Mouse (Mus musculus) heart, embryonic 15.5 days (tissue): ENCODE data around the gene Ccdc77. TPM values are rescaled to one million over a fixed set of nuclear protein-coding genes. Genes with fewer than 3 reads are reported as not detected.
"Not testable (repeated sequence)": the region's sequence is repeated elsewhere in the genome, so short reads cannot be mapped to it uniquely, and the experiment has no call there.

Experiments
- ATAC-seq: fragments of 200-750 bp; cut with Nextera tagmentation; replicated peaks from 2 replicates; pipeline ENCODE4 v1.8.0; 2017; ENCODE audit warnings: low read depth, moderate TSS enrichment; ENCODE audit not compliant: insufficient number of reproducible peaks, insufficient read depth, low FRiP score
- H3K27ac ChIP-seq: fragments of 300-500 bp; sonication (generic); 2 replicates; pipeline ENCODE4 v1.5.1; 2015; ENCODE audit warnings: mild to moderate bottlenecking, inconsistent platforms
- H3K27me3 ChIP-seq: fragments of 300-500 bp; sonication (generic); 2 replicates; pipeline ENCODE4 v1.6.1; 2015; ENCODE audit warnings: inconsistent platforms
- H3K36me3 ChIP-seq: fragments of 300-500 bp; sonication (generic); 2 replicates; pipeline ENCODE4 v1.6.1; 2015; ENCODE audit warnings: mild to moderate bottlenecking, inconsistent platforms
- H3K4me1 ChIP-seq: fragments of 300-500 bp; sonication (generic); replicated peaks from 2 replicates; pipeline ENCODE4 v1.6.1; 2015; ENCODE audit warnings: inconsistent platforms
- H3K4me2 ChIP-seq: fragments of 300-500 bp; sonication (generic); 2 replicates; pipeline ENCODE4 v1.6.1; 2015; ENCODE audit warnings: inconsistent platforms, mild to moderate bottlenecking, moderate library complexity
- H3K4me3 ChIP-seq: fragments of 300-500 bp; sonication (generic); 2 replicates; pipeline ENCODE4 v1.5.1; 2015; ENCODE audit warnings: mild to moderate bottlenecking, inconsistent platforms
- H3K9ac ChIP-seq: fragments of 300-500 bp; sonication (generic); 2 replicates; pipeline ENCODE4 v1.6.1; 2015; ENCODE audit warnings: mild to moderate bottlenecking, inconsistent platforms
- H3K9me3 ChIP-seq: fragments of 300-500 bp; sonication (generic); replicated peaks from 2 replicates; pipeline ENCODE4 v1.6.1; 2016; ENCODE audit warnings: inconsistent platforms
- WGBS: fragments of 180-500 bp; shearing (Covaris S2); methylation state at CpG from one replicate; pipeline ENCODE4 v1.1.7; 2015; ENCODE audit warnings: mixed read lengths; 5-methylcytosine and 5-hydroxymethylcytosine counted together
- polyA plus RNA-seq: library from polyadenylated mRNA; unstranded; fragments of >200 nt; fragmentation: Nextera tagmentation; extraction: Ambion mirVana; gene quantifications from 2 replicates; pipeline ENCODE4 v1.2.1, GENCODE M21; 2015

Gene Ccdc77
- polyA plus RNA-seq, 1 experiment from 2014 or later: 17.3 TPM

DNA sequence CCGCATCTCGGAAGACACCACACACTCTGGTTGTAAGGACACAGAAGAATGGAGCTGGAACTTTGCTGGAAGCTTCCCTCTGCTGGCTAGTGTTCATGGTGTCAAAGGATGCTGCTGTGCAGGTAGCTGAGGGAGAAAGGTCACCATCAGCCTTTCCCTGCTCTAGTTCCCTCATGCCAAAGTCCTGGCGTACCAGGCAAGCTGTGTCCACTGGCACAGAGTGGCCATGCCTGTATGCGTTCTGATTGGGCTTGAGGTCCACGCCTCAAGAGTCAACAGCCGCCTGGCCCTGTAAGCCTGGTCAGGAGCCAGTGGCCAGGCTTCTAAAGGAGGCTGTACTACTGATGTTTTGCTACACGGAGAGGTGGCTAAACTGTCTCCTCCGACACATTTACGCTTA lies 54.8 kb downstream of the Ccdc77 start:
- H3K36me3 ChIP-seq: no peaks in the 10 kb centered on the region
- H3K4me3 ChIP-seq: no peak overlapping the region
- no peak overlapping the region for H3K9ac ChIP-seq
- H3K4me1 ChIP-seq: peaks cover 18% of the 10 kb centered on the region
- H3K9me3 ChIP-seq: no peaks in the 10 kb centered on the region
- peak overlapping the region; percentile 40 for H3K4me2 ChIP-seq
- no peaks in the 10 kb centered on the region for H3K27me3 ChIP-seq
- WGBS: 45% methylated on average over 9 of the region's 9 CpGs
- peak overlapping the region; percentile 25; the same call in 1 of the 2 replicates for H3K27ac ChIP-seq
- no peak for ATAC-seq

DNA sequence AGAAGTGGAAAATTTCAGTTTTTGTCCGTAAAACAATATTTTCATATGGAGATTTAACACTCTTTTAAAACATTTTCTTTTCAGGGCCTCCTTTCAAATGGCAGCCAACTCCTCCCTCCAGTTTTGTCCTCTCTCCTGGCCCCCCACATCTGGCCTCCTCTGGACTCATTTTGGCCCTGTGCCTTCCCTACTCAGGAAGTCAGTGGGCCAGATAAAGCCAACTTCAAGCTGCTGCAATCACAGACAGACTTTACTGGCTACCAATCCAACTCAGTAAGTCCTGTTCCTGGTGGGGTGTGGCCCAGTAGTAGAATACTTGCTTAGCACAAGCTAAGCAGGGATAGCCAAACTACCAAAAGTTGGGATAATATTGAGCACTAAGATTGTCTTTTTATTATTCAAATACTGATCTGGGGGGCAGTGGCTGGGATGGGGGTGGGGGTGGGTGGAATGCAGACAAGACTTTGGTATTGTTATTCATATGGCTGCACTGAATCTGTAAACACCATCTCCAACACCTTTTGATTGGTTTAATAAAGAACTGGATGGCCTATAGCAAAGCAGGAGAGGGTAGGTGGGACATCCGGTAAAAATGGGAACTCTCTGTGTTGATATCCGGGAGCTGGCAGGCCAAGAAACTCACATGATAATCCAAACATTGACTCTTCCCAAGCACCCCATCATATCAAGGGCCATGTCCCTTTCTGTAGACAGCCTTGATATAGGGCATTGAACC lies 57.1 kb downstream of the Ccdc77 start:
- 0 out of 2 replicates have a peak, but pooled peaks cover 1% of the 10 kb centered on the region for H3K27me3 ChIP-seq
- 68% methylated on average over 3 of the region's 3 CpGs for WGBS
- no peak overlapping the region for H3K4me3 ChIP-seq
- no peaks in the 10 kb centered on the region for H3K36me3 ChIP-seq
- no peak overlapping the region for H3K4me2 ChIP-seq
- H3K9me3 ChIP-seq: no peaks in the 10 kb centered on the region
- no peak overlapping the region for H3K9ac ChIP-seq
- H3K27ac ChIP-seq: no peak overlapping the region
- H3K4me1 ChIP-seq: peaks cover 18% of the 10 kb centered on the region
- no peak for ATAC-seq

DNA sequence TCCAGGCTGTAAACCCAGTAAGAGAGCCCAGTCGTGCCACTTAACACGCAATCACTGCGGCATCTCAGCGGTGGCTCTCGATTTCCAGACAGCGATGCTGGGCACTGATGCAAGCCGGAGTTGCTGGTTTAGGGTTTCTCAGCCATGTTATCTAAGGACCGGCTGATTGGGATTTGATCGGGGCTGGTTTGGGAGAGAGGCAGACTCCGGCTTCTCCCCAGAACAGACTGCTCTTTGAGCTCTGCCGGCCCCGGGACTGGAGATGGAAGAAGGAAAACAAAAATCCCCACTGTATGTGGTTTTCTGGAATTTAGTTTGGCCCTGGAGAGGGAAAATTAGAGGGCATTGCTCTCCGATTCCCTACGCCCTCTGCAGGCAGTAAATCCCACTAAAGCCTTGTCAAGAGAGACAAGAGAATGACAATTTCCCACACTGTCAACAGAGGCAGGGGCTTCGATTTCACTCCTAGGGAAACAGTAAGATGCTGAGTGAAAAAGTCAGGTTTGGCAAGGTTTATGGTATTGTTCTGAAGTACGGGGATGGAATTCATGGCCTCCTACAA lies 61.3 kb downstream of the Ccdc77 start:
- H3K27me3 ChIP-seq: 0 out of 2 replicates have a peak, but pooled peaks cover 3% of the 10 kb centered on the region
- peaks cover 7% of the 10 kb centered on the region for H3K4me1 ChIP-seq
- H3K36me3 ChIP-seq: no peaks in the 10 kb centered on the region
- no peak overlapping the region for H3K27ac ChIP-seq
- no peaks in the 10 kb centered on the region for H3K9me3 ChIP-seq
- H3K9ac ChIP-seq: no peak overlapping the region
- WGBS: 16% methylated on average over 16 of the region's 16 CpGs
- no peak for ATAC-seq
- H3K4me2 ChIP-seq: peak overlapping the region; percentile 35
- H3K4me3 ChIP-seq: no peak overlapping the region

DNA sequence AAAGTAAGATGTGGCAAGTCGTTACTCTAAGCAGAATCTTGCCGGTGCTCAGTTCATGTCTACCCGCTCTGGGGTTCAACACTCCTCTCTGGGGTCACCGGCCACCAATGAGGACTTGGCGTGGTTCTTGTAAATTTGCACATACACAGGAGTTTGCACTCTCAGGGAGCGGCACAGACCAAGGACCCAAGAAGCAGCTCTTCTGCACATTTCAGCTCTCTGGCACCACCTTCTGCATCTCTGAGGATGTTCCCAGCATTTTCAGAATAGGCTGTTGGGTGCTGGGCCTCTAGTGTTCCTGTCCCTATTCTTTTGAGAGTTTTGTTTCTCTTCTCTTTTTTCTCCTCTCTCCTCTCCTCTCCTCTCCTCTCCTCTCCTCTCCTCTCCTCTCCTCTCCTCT lies 63.0 kb downstream of the Ccdc77 start:
- 18% methylated on average over 6 of the region's 6 CpGs for WGBS
- no peak overlapping the region for H3K4me3 ChIP-seq

DNA sequence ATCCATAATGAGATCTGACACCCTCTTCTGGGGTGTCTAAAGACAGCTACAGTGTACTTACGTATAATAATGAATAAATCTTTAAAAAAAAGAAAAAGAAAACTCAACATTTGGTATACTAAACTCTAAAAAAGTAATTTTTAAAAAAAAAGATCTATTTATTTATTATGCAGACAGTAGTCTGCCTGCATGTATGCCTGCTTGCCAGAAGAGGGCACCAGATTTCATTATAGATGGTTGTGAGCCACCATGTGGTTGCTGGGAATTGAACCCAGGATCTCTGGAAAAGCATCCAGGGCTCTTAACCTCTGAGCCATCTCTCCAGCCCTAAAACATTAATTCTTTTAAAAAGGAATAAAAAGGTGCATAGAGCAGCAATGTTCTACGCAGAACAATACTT lies 67.6 kb downstream of the Ccdc77 start:
- not testable (repeated sequence) for H3K4me2 ChIP-seq, H3K4me3 ChIP-seq, H3K9me3 ChIP-seq, H3K9ac ChIP-seq, H3K4me1 ChIP-seq, H3K36me3 ChIP-seq, ATAC-seq, H3K27ac ChIP-seq
- peaks cover 34% of the 10 kb centered on the region for H3K27me3 ChIP-seq
- 95% methylated on average over 2 of the region's 2 CpGs for WGBS

More for the DNA sequence above, 63.0 kb downstream of the Ccdc77 start:
- H3K4me2 ChIP-seq: no peak overlapping the region
- H3K4me1 ChIP-seq: no peaks in the 10 kb centered on the region
- H3K27ac ChIP-seq: no peak overlapping the region
- H3K27me3 ChIP-seq: peaks cover 4% of the 10 kb centered on the region; the same call in 1 of the 2 replicates
- H3K36me3 ChIP-seq: no peaks in the 10 kb centered on the region
- H3K9ac ChIP-seq: no peak overlapping the region
- H3K9me3 ChIP-seq: no peaks in the 10 kb centered on the region
- ATAC-seq: no peak

DNA sequence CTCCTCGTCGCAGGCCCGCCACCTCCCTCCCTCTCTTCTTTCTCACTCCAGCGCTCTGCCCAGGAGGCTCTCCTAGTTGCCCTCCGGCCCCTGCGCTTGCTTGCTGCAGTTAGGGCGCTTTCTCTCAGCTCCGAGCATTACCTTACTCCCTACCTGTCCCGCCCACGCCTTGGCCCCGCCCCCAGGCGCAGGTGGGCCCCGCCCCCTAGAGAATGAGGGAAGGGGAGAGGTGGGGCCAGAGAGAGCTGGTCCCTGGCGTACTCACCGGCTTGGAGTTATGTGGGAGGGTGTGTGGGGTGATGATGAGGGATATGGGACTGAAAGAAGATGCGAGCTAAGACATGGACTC lies 69.4 kb downstream of the Ccdc77 start:
- peaks cover 9% of the 10 kb centered on the region for H3K4me1 ChIP-seq
- H3K27ac ChIP-seq: no peak overlapping the region

DNA sequence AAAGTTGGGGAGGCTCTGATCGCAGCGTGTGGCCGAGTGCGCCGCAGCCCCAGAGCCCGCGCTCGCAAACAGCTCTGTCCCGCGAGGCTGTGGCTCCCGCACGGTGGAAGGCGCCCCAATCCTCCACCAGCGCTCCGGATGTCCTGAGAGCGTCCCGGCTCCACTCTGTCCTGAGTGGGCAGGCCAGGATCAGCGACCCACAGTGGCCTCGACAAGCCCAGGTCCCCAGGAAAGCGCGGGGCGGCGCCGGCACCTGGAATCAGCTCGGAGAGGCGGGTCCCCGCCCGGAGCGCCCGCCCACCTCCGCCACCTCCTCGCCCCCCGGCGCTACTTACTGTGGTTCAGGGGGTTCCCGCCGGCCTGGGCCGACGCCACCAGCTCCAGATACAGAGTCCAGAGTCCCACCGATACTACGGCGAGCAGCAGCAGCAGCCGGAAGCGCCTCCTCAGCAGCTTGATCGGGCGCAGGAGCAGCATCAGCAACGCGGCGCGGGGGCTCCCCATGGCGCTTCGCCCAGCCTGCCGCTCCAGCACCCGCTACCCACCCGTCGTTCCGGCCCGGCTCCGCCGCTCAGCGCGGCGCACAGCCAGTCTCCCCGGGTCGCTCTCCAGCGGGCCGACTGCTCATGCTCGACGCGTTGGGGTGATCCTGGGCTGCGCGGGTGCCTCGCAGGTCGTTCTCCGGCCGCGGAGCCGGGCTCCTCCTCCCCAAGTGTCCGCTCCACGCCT lies 70.0 kb downstream of the Ccdc77 start, which contains the start of the genes D330020A13Rik and B4galnt3:
Gene D330020A13Rik (plus strand): TSS at position 309 of the 729 bp plus-strand sequence.
Gene B4galnt3 (minus strand): TSS at position 504 of the 729 bp plus-strand sequence.
- H3K36me3 ChIP-seq: no peaks in the 10 kb centered on the region
- H3K4me2 ChIP-seq: peak within 1 kb of the TSS; percentile 99
- peak within 1 kb of the TSS; percentile 70 for H3K4me3 ChIP-seq
- peaks cover 9% of the 10 kb centered on the region for H3K4me1 ChIP-seq
- no peak within 1 kb of the TSS for H3K27ac ChIP-seq
- peak within 1 kb of the TSS; percentile 46 for H3K9ac ChIP-seq
- H3K9me3 ChIP-seq: no peaks in the 10 kb centered on the region
- peak; percentile 62 for ATAC-seq
- WGBS: under 1% methylated on average over 79 of the region's 79 CpGs
- H3K27me3 ChIP-seq: peaks cover 34% of the 10 kb centered on the region

More for the DNA sequence above, 69.4 kb downstream of the Ccdc77 start:
- 1% methylated on average over 16 of the region's 16 CpGs for WGBS
- Histone ChIP-seq H3K4me3 (peak overlapping the region; percentile 70), H3K4me2 (peak overlapping the region; percentile 99), H3K9me3 (no peaks in the 10 kb centered on the region), H3K36me3 (no peaks in the 10 kb centered on the region), H3K9ac (peak overlapping the region; percentile 46), H3K27me3 (peaks cover 34% of the 10 kb centered on the region)
- ATAC-seq: peak; percentile 31; the same call in 1 of the 2 replicates

DNA sequence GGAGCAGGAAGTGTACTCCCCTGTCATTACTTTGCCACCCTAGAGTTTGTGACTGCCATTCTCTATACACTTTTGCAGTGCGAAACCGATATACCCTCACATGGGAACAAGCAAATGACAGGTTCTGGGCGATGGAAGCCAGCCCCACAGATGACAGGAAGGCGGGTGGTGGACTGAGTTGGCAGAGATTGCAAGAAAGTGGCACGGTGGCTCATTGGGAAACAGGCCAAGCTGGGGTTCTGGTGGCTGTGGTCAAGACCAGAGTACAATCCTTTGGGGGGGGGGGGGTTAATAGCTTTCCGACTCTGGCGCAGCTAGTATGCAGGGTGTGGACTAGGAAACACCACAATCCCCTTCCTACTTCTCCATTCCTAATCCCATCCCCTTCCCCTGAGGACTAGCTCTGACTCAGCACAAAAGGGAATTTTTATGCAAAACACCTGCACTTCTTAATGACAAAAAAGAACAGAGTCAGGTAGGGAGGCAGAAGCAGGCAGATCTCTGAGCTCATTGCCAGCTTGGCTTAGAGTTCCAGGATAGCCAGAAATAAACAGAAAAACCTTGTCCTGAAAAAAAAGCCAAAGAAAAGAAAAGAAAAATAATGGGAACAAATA lies 72.7 kb downstream of the Ccdc77 start:
- no peak for ATAC-seq
- Histone ChIP-seq H3K4me3 (no peak overlapping the region), H3K4me2 (no peak overlapping the region), H3K27me3 (peaks cover 37% of the 10 kb centered on the region), H3K9ac (no peak overlapping the region), H3K4me1 (peaks cover 9% of the 10 kb centered on the region), H3K9me3 (no peaks in the 10 kb centered on the region), H3K27ac (no peak overlapping the region), H3K36me3 (no peaks in the 10 kb centered on the region)
- WGBS: 60% methylated on average over 7 of the region's 7 CpGs

DNA sequence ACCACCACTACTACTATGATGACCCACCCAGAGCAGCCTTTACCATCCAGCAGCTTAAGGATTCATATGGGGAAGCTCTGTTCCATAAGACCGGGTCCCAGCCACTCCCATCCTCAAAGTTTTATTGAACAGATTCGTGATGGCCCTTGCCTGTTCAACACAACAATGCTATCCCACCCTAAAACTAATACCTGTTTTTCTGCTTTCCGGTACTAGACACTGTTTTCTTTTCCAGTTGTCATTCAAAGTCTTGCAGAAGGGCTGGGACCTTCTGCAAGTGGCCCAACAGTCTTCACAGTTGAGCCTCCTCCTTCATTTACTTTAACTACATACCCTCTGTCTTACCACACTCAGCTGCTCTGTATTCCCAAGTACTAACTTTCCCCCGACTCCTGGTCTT lies 74.7 kb downstream of the Ccdc77 start:
- no peak overlapping the region for H3K27ac ChIP-seq
- peaks cover 1% of the 10 kb centered on the region for H3K4me1 ChIP-seq
- no peak overlapping the region for H3K4me3 ChIP-seq
- WGBS: 84% methylated on average over 4 of the region's 4 CpGs
- H3K4me2 ChIP-seq: no peak overlapping the region
- peaks cover 22% of the 10 kb centered on the region for H3K27me3 ChIP-seq
- no peaks in the 10 kb centered on the region for H3K36me3 ChIP-seq
- ATAC-seq: no peak
- H3K9me3 ChIP-seq: no peaks in the 10 kb centered on the region
- H3K9ac ChIP-seq: no peak overlapping the region

DNA sequence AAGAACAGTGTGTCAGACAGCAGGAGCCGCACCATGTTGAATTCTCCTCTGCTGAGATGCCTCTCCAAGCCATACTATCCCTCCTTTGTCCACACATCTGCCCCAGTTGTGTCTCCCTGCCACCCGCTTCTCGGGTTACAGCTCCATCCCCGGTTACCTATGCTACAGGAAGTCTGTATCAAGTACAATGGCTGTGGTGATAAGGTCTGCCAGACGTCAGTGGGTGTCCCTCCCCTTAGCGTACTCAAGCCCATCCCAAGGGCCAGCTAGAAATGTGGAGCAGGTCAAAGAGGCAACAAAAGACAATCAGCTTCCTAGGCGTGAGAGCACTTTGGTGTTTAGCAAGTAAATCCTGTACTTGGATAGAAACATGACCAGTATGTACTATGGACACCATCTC lies 75.6 kb downstream of the Ccdc77 start:
- H3K36me3 ChIP-seq: no peaks in the 10 kb centered on the region
- no peak overlapping the region for H3K4me2 ChIP-seq
- no peak overlapping the region for H3K4me3 ChIP-seq
- no peaks in the 10 kb centered on the region for H3K9me3 ChIP-seq
- 38% methylated on average over 7 of the region's 7 CpGs for WGBS
- H3K27me3 ChIP-seq: peaks cover 13% of the 10 kb centered on the region; the same call in 1 of the 2 replicates
- H3K9ac ChIP-seq: no peak overlapping the region
- H3K4me1 ChIP-seq: no peaks in the 10 kb centered on the region
- no peak overlapping the region for H3K27ac ChIP-seq
- no peak for ATAC-seq

DNA sequence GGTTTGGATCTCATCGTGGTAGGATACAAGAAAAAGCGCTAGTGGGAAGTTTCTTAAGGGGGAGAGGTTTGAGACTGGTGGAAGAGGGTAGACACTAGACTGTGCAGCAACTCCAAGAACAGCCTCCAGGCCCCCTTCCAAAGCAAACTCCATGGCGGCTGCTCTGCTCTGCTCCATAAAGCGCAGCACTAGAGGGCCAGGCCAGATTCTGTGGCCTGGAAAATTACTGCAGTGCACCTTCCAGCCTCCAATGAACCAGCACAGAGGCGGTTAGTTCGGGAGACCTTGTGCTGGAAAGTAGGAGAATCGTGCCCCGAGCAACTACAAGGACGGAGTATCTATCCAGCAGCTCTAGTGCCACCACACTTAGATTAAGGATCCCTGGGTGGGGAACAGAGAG lies 76.9 kb downstream of the Ccdc77 start:
- Histone ChIP-seq H3K27ac (no peak overlapping the region), H3K9ac (no peak overlapping the region), H3K36me3 (no peaks in the 10 kb centered on the region), H3K4me2 (no peak overlapping the region), H3K27me3 (peaks cover 4% of the 10 kb centered on the region; the same call in 1 of the 2 replicates), H3K4me3 (no peak overlapping the region), H3K9me3 (no peaks in the 10 kb centered on the region), H3K4me1 (no peaks in the 10 kb centered on the region)
- no peak for ATAC-seq
- 84% methylated on average over 9 of the region's 9 CpGs for WGBS
